Mouse (Mus musculus) layer of hippocampus, adult 18-20 months (tissue): ENCODE data around the gene Olfr309. TPM values are rescaled to one million over a fixed set of nuclear protein-coding genes. Genes with fewer than 3 reads are reported as not detected.
"Not testable (repeated sequence)": the region's sequence is repeated elsewhere in the genome, so short reads cannot be mapped to it uniquely, and the experiment has no call there.

ENCODE experiments used
- DNase-seq, 2 experiments: peaks; one replicate each; pipeline ENCODE4 v3.0.0; 2022; ENCODE audit warnings: low spot score in 2 of 2
- long read RNA-seq: library from polyadenylated mRNA; stranded (forward); transcript quantifications from one replicate; pipeline ENCODE4 v2.0.0, GENCODE M21; 2021
- microRNA-seq, 2 experiments: library from miRNA; unstranded; fragments of <30 nt; microRNA quantifications; one replicate each; pipeline ENCODE4 v1.2.0; 2021
- total RNA-seq, 2 experiments: library from RNA; stranded (reverse); gene quantifications; 2 replicates each; pipeline ENCODE4 v1.2.3; 2021

The Olfr309 gene
- total RNA-seq, result not detected
- long read RNA-seq, result 0 reads

DNA sequence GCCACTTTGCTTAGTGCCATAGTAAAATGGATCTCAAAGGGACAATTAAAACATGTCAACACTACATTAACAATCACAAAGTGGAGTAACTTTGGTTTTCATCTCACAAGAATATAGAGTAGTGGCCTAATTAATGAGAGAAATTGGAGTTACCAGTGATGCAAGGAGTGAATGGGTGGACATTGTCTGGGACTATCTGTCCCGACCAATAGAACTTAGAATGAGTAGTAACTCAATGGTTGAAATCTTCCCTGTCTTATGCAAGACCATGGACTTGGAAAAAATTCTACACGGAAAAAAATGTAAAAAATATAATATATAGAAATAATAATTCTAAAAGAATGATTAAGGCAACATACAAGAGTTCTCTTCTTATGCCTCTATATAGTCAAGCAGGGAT lies at the start of gene Olfr309:
Gene Olfr309, minus strand, starts transcription at position 101 of the 400 bp plus-strand sequence.
- DNase-seq, result no peak

DNA sequence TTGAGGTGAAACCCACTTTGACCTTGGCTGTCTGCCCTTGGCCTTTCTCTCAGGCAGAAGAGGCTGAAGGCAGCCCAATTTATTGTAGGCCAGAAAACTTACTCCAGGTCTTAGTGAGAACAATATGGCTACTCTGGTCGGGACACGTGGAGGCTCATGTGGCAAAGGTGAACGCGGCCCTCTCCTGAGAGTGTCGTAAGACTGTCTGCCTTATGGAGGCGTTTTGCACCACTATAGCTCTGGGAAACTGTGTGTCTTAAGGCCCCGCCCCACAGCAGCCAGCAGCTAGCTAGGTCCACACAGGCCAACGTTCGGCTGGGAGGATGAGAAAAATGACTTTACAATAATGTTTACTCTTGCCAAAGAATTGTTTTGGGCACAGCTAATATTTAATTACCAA lies 32.8 kb upstream of the Olfr309 start:
- not testable (repeated sequence) for DNase-seq

DNA sequence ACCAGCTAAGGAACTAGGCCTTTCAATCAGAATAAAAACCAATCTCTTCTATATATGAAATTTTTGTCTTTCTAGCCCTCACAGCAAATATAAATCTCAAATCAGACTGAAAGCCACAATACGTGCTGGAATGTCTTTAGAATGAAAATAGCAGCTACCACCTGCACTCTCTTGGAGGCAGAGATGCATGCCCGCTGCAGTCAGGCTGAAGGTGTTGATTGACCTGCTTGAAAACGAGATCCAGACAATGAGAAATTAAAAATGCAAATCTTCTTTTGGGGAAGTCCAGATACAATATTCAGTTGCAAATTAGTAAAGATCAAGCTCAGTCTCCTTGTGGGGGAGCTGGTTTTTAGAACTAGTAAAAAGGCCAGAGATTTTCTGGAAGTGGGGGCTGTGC lies 30.7 kb upstream of the Olfr309 start:
- DNase-seq, result no peak

DNA sequence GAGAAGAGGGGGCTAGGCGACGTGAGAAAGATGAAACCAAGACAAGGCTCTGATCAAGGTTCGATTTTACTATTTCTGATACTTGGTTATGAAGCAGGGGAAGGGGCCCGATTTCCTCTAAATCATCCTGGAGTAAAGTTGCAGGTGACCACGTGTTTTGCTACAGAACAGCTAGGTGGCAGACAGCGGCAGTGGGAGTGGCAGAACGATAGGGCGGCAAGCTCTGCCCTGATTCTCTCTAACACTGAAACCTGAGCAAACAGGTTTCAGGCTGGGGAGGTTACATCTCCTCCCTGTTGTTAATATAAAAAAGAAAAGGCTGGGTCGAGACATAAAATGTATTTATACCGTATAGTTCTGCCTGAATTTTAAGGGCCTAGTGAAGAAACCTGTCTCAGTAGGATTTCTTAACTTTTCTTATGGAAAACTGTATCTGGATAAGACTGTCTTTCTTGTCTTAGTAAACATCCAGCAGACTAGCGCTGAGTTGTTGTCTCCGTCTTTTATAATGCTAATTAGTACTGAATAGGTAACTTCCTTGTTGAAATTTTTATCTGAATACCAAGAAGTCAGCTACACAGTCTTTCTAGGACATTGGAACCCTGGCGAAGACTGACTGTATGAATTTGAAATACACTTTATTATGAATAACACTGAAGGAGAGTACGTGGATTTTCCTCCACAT lies 29.5 kb upstream of the Olfr309 start:
- no peak for DNase-seq

DNA sequence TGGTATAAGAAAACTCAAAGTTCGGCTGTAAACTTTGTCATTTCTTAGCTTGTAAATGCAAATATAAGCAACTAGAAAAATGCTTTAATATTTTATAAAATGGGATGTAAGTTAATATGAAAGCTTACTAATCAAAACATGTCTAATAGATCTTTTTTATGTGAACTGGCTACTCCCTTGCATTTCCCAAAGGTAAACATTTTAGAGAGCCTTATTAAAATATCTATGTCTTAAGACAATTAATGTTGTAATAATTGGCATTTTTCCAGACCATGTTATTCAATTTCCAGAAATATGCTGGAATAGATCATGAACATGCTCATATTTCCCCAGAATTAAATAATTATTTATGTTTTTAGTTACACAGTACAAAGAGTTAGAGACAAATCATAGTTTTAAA lies 24.0 kb upstream of the Olfr309 start, which contains the start of gene Olfr307:
Gene Olfr307, minus strand, starts transcription at position 101 of the 400 bp plus-strand sequence.
- DNase-seq, result no peak

DNA sequence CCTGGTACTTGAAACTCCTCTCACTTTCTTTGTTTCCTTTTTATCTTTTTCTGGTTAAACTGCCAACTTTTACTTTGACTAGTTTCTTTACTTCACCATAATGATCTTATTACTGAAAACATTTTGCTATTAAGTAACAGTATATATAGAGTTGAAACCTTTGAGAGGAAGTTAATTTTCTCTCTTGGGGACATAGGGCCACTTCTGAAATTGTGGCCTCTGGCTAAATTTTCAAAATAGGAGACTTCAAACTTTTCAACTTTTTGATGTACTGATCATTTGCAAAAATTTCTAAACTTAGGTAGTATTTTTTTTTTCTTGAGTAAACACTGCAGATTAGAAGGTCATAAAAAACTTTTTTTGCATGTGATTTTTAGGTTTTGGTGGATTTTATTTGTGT lies 12.0 kb upstream of the Olfr309 start, which contains the start of gene Olfr308:
Gene Olfr308, minus strand, starts transcription at position 101 of the 400 bp plus-strand sequence.
- no peak for DNase-seq

DNA sequence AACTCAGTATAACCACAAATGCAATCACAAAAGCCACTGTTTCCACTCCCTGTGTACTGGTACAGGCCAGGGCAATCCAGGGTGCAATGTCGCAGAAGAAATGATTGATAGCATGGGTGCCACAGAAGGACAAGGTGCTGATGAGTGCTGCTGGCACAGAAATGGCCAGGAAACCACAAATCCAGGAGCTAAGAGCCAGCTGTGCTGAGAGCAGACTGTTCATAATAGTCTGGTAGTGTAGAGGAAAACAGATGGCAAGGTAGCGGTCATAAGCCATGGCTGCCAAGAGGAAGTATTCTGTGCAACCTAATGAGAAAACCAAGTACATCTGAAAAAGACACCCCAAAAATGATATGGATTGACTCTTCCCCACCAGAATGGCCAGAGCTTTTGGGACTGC lies 7.8 kb upstream of the Olfr309 start:
- DNase-seq, result no peak

DNA sequence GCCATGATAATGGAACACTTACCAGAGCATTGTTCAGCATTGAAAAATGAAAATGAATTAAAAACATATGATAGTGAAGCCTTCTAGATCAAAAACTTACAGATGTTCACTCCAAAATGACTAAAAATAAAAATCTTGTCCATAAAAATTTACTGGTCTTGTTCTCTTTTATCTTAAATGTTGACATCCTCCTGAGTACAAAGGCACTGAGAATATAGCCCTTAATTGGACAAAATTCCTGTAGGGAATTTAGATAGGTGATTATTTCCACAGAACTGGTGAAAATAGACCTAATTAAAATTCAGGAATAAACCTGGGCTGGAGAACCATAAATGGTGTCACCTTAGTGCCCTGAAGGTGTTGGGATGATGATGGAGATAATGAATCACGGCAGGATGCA lies 36.4 kb downstream of the Olfr309 start, which contains the start of gene Olfr310:
Gene Olfr310, minus strand, starts transcription at position 101 of the 400 bp plus-strand sequence.
- no peak for DNase-seq

Small RNAs within 50 kb of the gene (microRNA-seq; reads per million reads assigned to microRNA genes)
- 0 reads per million in 2 experiments for gene Gm23192

Other genes starting within 250 kb of the Olfr309 start
- not detected for gene Vmn2r75, start 141.9 kb downstream of the Olfr309 start, total RNA-seq
- not detected for gene Vmn2r76, start 67.4 kb downstream of the Olfr309 start, total RNA-seq
- not detected for gene Olfr310, start 36.5 kb downstream of the Olfr309 start, total RNA-seq
- not detected for gene Olfr308, start 11.9 kb upstream of the Olfr309 start, total RNA-seq
- gene Olfr307, start 23.9 kb upstream of the Olfr309 start, total RNA-seq, result not detected
- not detected for gene Olfr305, start 53.2 kb upstream of the Olfr309 start, total RNA-seq
- not detected for gene Olfr304, start 73.0 kb upstream of the Olfr309 start, total RNA-seq
- not detected for gene Olfr303, start 84.1 kb upstream of the Olfr309 start, total RNA-seq
- not detected for gene Olfr301, start 90.1 kb upstream of the Olfr309 start, total RNA-seq
- gene Olfr299, start 146.2 kb upstream of the Olfr309 start, total RNA-seq, result not detected
- not detected for gene Olfr298, start 178.8 kb upstream of the Olfr309 start, total RNA-seq
- not detected for gene Olfr297, start 206.3 kb upstream of the Olfr309 start, total RNA-seq